Mouse (Mus musculus): Measurements from ENCODE around the gene Glce.

The Glce gene

DNA sequence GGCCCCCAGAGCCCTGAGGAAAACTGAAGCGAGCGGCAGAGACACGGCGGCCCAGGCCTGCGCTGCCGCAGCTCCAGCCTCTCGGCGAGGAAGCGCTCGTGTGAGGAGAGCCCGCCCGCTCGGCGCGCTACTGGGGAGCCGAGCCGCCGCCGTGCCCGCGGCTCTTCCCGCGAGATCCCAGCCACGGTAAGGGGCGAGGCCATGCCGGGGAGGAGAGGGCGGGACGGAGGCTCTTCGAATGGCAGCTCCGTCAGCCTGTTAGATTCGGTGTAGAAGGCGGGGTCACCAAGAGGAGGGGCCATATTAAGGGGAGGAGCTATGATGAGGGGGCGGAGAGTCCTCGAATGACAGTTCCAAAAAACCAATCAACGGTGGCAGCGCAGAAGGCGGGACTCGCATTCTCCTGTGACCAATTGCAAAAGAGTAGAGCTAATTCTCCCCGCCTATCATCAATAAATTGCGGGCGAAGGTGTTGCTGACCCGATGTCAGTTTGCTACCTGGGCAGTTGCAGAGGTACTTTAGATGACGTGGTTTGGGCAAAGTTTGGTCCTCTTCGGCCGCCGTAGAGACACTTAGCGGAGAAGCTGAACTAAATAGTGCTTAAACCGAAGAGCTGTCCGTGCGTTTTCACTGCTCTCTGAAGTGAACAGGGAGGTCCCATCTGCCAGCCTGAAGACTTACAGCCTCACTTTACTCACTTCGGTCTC is at the start of gene Glce:
Glce (minus strand) TSS at position 148 of the 708 bp plus-strand sequence.
- DNase-seq (ENCODE audit: low read depth, low spot score), result peak; percentile 99

DNA sequence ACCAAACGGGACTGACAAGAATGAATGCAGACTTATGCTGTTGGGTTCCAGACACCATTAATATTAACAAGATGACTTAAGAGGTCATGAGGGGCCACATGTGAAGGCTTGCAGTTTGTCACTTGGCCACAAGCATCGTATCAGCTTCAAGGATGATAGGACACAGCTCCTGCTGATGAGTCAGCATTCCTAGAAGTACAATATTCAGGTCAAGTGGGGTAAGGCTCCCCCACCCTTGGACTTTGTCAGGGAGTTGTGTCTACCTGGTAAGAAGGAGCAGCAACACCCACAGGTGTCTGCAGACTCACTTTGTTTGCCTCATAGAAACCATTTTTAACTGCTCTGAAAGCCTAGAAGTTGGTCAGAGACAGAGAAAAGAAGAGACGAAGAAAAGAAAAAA is 49.8 kb upstream of the Glce start:
- DNase-seq (ENCODE audit: low read depth, low spot score), result no peak

DNA sequence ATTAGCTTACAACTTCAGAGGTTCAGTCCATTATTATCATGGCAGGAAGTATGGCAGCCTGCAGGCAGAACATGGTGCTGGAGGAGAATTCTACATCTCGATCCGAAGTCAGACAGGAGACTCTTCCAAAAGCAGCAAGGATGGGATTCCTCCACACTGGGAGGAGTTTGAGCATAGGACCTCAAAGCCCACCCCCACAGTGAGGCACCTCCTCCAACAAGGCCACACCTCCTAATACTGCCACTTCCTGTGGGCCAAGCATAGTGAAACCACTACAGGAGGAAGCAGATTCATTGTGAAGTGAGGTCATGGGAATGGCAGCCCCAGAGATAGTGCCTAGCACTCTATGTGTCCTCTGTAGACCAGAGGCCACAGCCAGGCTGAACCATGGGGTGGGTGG is 48.5 kb upstream of the Glce start:
- no peak for DNase-seq (ENCODE audit: low read depth, low spot score)

DNA sequence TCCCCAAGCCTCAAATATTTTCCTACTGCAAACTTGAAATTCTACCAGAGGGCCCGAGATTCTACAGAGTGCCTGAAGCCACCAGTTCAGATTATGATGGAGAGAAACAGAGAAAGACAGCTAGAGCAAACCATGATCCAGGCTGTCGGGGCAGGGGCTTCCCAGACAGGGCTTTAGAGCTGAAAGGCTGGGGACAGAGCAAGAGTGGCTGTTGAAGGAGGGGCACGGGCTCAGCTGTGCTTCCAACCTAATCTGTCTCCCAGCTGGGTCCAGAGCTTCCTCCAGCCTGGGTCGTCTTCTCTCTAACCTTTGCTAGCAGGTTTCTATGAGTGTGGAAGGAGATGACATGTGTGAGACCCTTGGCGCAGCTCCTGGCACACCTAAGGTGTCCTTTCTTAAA is 44.2 kb upstream of the Glce start:
- no peak for DNase-seq (ENCODE audit: low read depth, low spot score)

DNA sequence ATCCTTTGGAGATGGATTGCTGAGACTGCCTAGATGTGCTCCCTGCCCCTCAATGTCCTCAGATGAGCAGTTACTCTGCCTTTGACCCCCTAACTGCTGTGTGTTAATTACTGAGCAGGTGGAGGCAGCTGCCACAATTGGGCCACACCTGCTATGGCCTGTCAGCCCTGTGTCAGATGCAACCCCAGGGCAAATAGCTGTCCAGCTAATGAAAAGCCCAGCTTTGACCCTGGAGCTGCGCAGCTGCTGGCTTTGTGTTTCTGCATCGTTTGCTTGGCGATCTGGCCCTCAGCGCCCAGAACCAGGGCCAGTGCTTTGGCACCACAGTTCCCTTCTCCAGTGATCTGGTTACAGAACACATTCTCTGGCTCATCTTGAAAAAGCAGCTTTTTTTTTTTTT is 43.7 kb upstream of the Glce start:
- no peak for DNase-seq (ENCODE audit: low read depth, low spot score)

DNA sequence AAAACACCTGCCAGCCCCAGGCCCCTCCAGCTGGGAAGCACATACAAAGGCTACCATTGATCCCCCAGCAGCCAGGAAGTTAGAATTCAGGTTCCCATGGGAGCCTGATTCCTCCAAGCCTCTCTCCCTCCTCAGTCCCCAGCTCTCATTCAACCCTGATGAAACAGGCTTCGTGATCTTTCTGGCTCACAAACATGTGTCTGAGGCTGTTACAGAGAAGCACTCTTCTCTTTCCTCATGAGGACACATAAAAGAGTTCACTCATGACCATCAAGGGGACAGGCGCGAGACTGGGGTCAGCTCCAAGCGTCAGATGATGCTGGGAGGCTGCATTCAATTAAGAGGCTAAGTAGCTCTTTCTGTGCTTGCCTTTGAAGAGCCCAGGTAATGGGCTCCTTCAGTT is 40.4 kb upstream of the Glce start:
- DNase-seq (ENCODE audit: low read depth, low spot score), result no peak

DNA sequence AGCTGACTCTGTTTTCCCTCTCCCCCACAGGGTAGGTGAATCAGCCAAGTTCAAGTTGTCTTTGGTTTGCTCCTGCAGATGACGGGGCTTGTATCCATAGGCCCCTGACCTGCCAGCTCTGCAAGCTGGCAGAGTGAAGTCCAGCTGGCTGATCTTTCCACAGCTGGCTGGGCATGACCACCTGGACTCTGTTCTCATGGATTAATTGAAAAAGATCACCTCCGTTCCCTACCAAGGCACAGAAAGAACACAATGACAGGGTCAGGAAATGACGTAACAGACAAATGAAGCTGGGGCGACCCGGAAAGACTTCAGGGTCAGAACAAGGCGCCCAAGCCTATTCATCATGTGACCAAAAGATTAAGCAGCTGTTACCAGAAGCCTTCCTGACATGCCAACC is 38.3 kb upstream of the Glce start:
- no peak for DNase-seq (ENCODE audit: low read depth, low spot score)

DNA sequence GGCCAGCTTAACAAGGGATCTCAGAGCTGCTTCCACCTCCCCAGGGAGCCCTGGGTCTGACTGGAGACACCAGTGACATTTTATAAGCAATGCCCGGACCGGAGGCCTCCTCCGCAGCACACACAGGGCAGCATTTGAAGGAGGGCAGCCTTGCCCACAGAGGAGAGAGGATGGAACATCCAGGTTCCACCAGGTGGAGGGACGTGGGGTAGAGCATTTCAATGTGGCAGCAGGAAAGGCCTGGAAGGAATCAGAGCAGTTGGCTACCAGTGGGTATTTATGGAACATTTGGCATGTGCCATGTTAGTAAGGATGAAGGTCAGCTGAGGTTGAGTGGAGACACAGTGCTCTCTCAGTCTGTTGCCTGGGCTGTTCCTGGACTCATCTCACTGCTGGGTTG is 36.3 kb upstream of the Glce start:
- DNase-seq (ENCODE audit: low read depth, low spot score), result no peak

DNA sequence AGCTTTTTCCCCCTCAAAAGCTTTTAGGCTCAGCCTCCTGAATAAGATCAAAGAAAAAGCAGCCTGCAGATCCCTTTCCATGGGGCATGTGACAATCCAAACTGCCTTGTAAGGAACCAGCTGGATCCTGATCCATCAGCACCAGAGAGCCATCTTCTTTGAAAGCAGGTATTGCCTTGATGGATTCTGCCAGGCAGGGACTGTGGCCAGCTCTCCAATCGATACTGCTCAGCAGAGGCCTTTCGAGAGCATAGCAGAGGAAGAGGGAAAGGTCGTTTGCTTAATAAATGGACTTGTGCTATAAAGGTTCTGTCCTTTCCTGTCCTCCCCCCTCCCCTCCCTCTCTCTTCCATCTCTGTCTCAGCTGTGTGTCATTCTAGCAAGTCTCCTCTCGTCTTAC is 33.4 kb upstream of the Glce start:
- DNase-seq (ENCODE audit: low read depth, low spot score), result no peak

DNA sequence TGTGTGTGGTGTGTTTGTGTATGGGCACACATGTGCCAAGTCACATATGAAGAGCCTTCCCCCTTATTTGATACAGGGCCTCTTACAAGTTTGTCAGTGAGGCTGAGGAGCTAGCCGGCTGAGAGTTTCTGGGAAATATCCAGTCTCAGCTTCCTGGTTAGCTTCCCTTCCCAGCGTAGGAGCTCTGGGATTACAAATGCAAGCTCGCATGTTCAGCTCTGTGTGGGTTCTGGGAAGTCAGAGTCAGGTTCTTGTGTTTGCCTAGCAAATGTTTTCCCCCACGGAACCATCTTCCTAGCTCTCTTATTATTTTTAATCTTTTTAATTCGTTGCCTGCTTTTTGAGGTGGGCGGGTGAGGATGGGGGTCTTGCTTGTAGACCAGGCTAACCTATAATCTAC is 32.9 kb upstream of the Glce start:
- no peak for DNase-seq (ENCODE audit: low read depth, low spot score)

DNA sequence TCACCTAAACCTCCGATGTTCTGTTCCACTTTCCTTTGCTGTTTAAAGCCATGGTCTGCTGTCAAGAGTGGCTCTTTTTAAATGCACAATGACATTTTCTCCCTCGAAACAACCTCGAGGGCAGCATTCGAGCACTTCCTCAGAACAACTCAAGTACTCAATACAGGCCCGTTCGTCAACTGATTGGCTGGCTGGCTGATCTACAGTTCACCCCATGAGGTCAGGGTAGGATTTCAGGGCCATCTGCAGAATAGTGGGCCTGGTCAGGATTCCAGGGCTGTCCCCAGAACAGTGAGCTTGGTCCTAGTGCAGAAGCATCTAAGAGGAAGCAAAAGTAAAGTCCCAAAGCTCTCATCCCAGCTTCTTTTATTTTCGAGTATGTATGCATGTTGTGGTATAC is 32.5 kb upstream of the Glce start:
- no peak for DNase-seq (ENCODE audit: low read depth, low spot score)

DNA sequence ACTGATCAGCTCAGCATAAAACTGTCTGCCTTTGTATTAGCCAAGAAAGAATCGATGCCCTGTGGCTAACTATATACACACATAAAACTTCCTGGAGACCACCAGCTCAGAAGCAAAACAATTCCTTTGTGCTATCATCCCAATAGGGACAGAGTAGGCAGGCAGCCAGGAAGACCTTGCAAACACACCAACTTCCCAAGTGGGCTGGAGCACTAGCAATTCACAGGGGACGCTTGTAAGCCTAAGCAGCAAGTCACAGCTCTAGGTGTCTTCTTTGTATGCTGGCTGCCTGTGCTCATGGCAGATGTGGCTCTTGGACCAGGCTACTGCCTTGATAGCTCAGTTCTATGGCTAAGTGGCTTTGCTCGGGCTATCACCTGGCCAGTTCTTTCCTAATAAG is 32.1 kb upstream of the Glce start:
- DNase-seq (ENCODE audit: low read depth, low spot score), result no peak

DNA sequence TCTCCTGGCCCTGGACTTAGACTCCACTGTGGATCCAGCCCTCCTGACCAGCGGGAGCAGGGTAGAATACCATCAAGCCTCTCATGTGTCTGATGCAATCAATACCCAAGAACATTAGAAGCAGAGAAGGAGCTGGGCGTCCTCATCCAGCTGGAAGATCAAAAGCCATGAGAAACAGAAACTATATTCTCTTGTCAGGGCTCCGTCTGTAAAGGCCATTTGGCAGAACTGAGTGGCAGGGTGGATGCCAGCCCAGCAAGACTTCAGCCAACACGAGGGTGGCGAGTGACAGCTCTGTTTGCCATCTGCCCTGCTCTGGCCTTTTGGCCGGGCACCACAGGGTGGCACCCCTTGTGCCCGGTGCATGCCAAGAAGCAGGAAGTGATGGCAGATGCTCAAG is 30.8 kb upstream of the Glce start:
- no peak for DNase-seq (ENCODE audit: low read depth, low spot score)

DNA sequence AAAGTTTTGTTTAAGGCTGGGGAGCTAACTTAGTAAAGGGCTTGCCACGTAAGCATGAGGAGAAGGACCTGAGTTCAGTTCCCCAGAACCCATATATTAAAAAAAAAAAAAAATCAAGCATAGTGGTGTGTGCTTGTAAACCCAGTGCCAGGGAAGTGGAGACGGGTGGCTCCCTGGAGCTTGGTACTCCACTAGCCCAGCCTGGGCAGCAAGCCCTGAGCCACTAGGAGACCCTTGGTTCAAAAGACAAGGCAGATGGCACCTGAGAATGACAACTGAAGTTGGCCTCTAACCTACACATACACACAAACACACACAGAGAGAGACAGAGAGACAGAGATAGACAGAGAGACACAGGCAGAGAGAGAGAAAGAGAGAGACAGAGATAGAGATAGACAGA is 30.1 kb upstream of the Glce start:
- DNase-seq (ENCODE audit: low read depth, low spot score), result no peak

DNA sequence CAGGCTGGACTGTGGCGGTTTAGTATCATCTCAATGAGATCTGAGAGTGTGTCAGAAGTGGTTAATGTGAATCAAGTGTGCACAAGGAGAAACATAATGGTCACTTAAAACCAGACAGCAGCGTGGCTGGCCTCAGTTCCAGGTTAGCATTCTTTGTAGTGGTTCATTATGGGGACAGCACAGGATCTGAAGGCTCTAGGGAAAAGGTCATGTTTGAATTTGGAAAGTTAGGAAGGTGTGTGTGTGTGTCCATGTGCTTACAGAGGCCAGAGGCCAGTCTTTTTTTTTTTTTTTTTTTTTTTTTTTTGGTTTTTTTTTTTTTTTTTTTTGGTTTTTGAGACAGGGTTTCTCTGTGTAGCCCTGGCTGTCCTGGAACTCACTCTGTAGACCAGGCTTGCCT is 22.7 kb upstream of the Glce start:
- no peak for DNase-seq (ENCODE audit: low read depth, low spot score)

DNA sequence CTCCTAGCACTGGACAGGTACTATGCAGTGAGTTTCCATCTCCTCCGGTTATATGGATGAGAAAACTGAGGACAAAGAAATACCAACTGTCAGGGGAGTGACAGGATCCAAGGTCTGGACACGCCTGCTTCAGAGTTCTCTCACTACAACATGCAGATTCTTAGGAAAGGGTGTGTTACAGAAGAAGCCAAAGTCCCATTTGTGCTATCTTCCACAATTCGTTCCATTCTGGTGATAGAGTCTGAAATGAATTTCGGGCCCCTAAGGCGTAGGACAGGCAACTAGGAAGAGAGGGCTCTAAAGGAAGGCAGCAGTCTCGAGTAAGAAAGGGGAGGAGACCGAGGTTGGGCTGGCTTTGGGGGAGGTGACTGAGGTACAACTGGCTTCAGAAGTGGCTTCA is 21.0 kb upstream of the Glce start:
- DNase-seq (ENCODE audit: low read depth, low spot score), result no peak

DNA sequence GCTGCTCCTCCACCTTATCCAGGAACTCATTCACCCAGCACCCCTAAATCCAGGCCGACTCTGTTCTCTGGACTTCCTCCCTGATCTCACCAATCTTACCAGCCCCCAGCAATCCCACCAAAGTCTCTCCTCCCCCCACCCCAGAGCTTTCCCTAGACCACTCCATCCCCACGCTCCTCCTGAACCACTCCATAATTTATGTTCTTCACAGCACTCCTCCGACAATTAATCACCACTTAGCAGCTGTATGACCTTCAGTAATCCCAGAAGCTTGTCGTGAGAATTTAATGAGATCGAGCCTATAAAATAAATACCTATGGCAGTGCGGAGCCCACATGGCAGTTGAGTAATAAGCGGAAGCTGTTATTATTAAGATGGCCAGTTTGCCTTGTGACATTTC is 16.6 kb upstream of the Glce start:
- no peak for DNase-seq (ENCODE audit: low read depth, low spot score)

DNA sequence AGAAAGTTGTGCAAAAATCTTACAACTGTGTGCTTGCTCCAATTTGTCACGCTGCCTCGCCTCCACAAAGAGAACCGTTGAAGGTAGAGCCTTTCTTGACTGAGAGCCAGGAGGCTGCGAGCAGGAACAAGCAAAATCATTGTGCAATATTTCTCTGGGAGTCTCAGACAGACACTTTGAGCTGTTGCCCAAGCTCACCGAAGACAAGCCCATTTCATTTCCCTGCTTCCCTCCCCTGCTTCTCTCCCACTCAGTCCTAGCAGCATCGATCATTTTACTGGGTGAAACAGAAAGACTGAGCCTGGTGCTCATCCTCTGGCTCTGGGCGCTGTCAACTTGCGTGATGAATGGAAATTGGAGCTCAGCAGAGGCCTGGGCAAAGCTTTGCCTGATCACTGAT is 14.8 kb upstream of the Glce start:
- DNase-seq (ENCODE audit: low read depth, low spot score), result no peak

DNA sequence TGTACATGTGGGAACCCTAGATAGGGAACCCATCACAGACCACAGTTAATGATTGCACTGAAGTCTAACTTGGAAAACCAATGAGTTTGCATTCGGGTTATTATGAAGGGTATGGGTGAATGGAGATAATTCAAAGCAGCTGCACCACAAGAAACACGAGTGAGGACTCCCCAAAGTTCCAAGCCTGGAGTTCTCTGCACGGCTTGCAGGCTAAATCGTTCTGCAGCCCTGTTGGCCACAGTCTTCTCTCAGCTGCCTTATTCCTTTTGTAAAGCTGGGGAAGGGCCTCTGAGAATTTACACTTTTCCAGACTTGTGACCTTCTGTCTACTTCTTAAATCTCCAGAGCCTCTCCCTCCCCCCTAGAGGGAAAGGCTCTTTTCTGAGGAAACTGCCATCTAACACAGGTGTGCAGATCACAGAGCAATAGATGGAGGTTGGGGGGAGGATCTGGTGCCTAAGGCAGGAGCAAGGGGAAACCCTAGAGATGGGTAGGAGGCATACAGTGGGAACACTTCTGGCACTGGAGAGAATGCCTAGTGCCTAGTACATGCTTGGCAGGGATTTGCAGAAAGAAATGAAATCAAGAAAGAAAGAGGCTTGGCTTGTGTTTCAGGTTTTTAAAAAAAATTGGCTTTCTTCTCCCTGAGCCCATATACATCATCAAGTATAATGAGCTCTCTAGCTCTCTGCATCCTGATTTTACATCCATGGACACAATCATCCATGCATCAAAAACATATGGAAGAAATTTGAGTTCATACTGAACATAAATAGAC is 9.7 kb upstream of the Glce start:
- DNase-seq (ENCODE audit: low read depth, low spot score), result no peak

DNA sequence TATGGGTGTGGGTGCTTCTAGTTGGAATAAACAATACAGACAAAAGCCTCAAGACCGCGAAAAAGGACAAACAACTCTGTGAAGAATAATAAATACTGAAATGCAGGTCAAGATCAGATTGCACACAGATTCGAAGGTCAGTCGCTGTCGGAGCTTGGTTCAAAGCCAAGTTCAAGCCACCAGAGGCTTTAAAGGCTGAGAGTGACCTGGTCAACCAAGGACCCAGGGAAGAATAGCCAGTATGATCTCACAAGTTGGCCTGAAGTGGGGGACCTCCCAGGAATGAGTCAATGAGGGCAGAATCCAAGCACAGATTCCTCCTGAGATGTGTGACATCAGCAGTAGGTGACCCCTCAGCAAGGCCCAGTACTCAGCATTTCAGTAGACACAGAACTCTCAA is 8.3 kb upstream of the Glce start:
- DNase-seq (ENCODE audit: low read depth, low spot score), result no peak

DNA sequence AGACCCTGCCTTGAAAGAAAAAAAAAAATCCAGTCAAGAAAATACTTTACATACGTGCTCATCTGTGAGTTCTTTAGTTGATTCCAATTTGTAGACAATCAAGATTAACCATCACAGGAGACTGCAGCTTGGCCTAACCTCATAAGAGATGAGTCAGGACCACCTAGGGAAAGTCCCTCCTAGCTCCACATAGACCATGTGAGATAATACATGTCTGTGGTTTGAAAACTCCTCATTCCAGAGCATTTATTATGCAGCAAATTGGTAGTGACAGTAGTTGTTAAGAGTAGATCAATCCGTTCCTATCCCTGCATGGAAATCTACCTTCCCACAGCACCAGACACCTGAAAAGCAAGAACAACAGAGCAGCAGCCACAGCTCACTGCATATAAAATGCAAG is 5.6 kb upstream of the Glce start:
- DNase-seq (ENCODE audit: low read depth, low spot score), result no peak

DNA sequence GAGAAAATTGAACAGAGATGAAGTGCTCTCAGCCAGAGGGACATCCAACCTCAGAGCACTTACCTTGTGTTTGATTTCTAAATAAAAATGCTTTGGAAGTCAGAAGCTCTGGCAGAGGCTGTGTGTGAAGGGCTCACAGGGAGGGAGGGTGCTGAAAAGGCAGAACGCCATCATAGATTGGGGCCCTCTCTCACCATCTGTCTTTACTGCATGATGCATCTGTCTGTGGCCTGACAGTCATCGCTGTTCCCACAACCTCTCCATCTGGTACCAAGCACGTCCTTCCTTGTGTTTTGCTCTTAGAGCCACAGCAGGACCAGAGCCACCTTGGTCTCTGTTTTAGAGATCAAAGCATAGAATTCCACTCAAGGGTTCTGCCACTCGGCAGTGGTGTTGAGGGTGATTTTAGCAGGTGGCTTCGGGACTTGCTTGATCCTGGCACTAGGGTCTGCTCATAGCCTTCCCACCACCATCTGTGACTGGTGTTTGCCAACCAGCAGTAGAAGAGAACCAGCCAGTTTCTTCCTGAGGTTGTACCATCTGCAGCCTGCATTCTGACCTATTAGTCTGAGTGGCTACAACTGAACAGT is 3.6 kb upstream of the Glce start:
- no peak for DNase-seq (ENCODE audit: low read depth, low spot score)

DNA sequence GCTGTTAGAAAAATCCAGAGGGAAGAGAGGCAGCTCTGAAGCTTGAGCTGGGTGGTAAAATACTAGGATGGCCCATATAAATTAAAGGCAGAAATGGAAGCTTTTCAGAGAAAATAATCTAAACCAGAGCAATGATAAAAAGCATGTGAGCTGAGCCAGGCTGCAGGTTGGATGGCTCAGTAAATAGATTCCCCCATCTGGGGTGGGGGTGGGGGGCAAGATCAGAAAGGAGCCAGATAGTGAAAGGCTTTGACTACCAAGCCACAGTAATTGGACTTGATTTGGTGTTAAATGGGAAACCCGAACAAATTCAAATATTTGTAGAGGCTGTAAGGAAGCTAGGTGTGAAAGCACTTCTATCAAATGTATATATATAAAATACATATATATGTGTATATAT is 1.8 kb upstream of the Glce start:
- no peak for DNase-seq (ENCODE audit: low read depth, low spot score)
